Mouse (Mus musculus) left cerebral cortex, postnatal 36 days (tissue): ENCODE measurements around the gene Cdc42ep4. TPM values are rescaled to one million over a fixed set of nuclear protein-coding genes. Genes with fewer than 3 reads are reported as not detected.

Source experiments
- DNase-seq, 2 experiments: peaks; one replicate each; pipeline ENCODE4 v3.0.0; 2021 to 2022; ENCODE audit warnings: low spot score in 2 of 2, mixed read lengths in 1 of 2
- intact Hi-C: fragments of 180-260 bp; cut with DNase I; formaldehyde crosslinking; loops from one replicate; pipeline ENCODE4 v1.15.1; 2025
- total RNA-seq, 2 experiments: library from RNA; stranded (reverse); gene quantifications; 2 replicates each; pipeline ENCODE4 v1.2.3; 2021

The Cdc42ep4 gene
- total RNA-seq, 2 experiments from 2014 or later, result 21.9 to 29.8 TPM

DNA sequence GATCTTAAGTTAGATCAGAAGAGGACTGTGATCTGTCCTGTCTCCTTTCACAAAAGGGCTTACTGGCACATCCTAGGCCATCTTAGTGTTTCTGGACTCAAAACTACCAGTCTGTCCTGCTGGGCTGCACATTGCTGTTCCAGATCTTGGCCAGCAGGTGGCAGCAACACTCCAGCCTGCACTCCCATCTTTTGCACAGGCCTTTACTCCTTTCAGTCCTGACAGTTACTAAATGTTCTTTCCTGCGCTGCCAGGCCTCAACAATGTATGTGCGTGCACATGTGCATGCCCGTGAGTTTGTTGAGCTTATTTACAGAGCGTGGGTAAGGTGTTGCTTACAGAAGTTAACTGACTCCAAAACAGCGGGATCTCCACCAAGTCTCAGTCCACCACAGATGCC, 47.9 kb downstream of the Cdc42ep4 start:
- intact Hi-C loops, result loop anchor here (1.0 to 10.0 kb wide), 3 partner anchors 49 to 931 kb away; partner anchors contain the start of gene Cdc42ep4
- DNase-seq, result peak; percentile 74 to 83

GRCm38 (mm10) chr11:113699643-113700042, 52.0 kb downstream of the Cdc42ep4 start:
- no peak for DNase-seq
- intact Hi-C loops, result loop anchor here (5.0 to 10.0 kb wide), 2 partner anchors 53 to 935 kb away; partner anchors contain the start of gene Cdc42ep4

DNA sequence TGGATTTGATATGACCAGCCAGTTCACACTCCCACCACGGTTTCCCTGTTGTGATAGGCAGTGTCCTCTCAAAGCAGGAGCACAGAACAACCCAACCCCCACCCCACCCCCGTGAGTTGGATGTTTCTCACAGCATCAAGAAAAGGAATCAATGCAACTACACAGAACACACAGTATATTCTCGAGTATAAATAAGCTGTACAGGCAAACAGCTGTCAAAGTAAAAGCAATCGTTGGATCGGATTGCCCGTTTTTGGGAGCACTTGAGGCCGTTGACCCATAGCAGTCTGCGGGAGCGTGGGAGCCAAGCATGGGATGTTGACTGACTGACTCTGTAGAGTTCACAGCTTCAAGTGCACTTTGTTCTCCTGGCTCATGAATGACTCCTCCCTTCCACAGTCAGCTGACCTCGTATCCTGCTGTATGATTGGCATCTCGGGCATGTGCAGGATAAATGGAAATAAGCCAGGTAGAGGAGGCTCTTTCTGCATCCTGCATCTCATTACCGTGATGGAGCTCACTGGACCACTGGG, 53.6 kb downstream of the Cdc42ep4 start:
- no peak for DNase-seq
- intact Hi-C loops, result no loop called here

- intact Hi-C loops, result no loop called here
- no peak for DNase-seq
Observed at GRCm38 (mm10) chr11:113697571-113697970, 54.1 kb downstream of the Cdc42ep4 start.

DNA sequence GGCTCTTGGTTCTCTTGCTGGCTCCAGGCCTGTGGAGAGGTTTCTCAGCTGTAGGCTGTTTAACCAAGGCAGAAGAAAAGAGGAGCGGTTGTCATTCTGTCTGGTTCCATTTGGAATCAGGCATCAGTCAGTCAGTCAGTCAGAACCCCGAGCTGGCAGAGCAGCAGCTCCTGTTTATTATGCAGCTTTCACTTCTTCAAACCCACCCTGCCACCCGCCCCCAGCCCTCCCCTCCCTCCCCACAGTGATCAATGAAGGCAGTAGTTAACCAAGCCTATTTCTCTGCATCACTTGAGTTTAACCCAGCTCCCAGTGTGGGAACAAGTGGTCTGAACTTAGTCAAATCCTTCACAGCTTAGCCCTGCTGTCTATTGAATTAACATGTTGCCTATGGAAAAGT, 59.8 kb downstream of the Cdc42ep4 start:
- DNase-seq, result no peak
- intact Hi-C loops, result no loop called here

- DNase-seq, result no peak
- intact Hi-C loops, result no loop called here
Observed at GRCm38 (mm10) chr11:113691318-113691717, 60.4 kb downstream of the Cdc42ep4 start.

DNA sequence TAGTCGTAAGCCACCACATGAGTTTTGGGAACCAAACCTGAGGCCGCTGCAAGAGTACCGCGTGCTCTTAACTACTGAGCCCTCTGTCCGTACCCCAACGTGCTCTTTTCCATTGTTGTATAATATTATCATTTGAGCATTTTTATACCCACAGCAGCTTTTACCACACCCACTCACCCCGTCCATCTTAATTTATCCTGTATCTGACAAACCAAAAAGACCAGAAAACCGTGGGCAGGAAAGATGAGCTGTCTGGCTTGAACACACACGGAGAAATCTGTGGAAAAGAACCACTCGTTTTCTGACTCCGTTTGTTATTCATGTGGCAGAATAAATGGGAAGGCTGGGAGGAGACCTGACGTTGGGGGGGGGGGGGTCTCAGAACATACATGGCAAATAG, 61.2 kb downstream of the Cdc42ep4 start:
- intact Hi-C loops, result no loop called here
- no peak for DNase-seq

DNA sequence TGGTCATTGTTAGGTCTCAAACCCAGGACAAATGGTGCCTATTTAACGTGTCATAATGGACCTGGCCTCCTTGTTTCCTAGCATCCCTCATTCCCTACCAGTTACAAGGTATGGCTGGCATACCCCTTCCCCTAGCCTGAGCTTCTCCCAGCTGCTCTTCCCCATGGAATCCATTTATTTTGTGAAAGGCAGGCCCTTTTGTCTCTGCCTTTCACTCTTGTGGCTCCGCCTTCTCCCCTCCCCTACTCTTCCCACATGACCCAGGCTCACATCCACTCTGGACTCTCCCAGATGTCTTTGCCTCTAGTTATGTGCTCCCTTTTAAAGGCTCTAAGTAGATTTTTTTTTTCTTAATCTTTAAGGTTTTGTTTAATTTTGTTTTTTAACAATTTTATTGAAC, 64.7 kb downstream of the Cdc42ep4 start:
- intact Hi-C loops, result no loop called here

DNA sequence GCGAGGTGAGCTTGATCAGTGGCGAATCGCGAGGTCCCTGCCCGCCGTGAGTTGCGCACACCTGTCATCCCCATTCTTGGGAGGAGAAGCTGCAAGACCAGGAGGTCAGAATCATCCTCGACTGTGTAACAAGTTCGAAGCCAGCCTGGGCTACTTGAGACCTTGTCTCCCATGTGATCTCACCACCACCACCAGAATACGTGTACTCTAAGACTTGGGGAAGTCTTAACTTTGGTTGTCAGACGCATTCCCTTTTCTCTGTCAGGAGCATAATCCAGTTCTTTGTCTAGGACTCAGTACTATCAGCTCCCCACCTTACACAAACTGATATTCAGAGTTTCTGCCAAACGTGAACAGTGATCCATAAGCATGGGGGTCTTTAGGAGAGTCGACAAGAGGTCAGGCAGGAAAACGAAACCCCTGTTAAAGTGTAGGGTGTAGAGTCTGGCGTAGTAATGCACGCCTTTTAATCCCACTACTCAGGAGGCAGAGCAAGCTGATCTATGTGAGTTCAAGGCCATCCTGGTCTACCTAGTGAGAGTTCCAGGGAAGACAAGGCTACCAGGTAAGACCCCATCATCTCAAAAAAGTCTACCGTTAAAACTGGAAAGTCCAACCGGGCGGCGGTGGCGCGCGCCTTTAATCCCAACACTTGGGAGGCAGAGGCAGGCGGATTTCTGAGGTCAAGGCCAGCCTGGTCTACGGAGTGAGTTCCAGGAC, 66.8 kb downstream of the Cdc42ep4 start:
- intact Hi-C loops, result loop anchor here (2.0 kb wide), 1 partner anchor 36 kb away; the partner anchor contains the start of gene Cog1

More for the DNA sequence above, 64.7 kb downstream of the Cdc42ep4 start:
- DNase-seq, result no peak

GRCm38 (mm10) chr11:113683957-113684706, 67.5 kb downstream of the Cdc42ep4 start, which contains the start of the genes Fam104a and D11Wsu47e:
Gene Fam104a (minus strand): TSS chr11:113684155.
Gene D11Wsu47e (plus strand): TSS chr11:113684412.
- peak; percentile 96 for DNase-seq
- intact Hi-C loops, result loop anchor here (2.0 kb wide), 1 partner anchor 35 kb away; the partner anchor contains the start of gene Cog1

More for the DNA sequence above, 66.8 kb downstream of the Cdc42ep4 start:
- no peak for DNase-seq

- intact Hi-C loops, result no loop called here
- DNase-seq, result no peak
Observed at GRCm38 (mm10) chr11:113683627-113683956, 68.1 kb downstream of the Cdc42ep4 start.

GRCm38 (mm10) chr11:113682897-113683626, 68.6 kb downstream of the Cdc42ep4 start:
- intact Hi-C loops, result no loop called here
- DNase-seq, result no peak

DNA sequence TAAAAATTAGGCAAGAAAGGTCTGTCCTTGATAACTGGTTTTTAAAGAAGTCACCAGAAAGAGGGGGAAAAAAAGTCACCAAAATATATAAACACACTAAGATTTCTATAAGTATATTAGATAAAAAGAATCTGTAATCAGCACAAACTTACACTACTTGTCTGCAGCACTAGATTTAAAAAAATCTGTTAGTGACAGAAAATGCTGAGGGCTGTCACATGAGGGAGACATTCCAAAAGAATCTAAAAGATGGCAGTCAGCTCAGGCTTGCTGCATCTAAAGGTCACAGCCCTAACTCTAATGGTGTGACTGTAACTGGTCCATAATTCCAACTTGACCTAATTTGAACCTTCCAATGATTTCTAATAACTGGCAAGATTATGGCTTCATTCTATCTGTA, 69.7 kb downstream of the Cdc42ep4 start:
- DNase-seq, result no peak
- intact Hi-C loops, result no loop called here

GRCm38 (mm10) chr11:113680954-113681353, 70.7 kb downstream of the Cdc42ep4 start:
- intact Hi-C loops, result no loop called here
- no peak for DNase-seq

GRCm38 (mm10) chr11:113678373-113678772, 73.3 kb downstream of the Cdc42ep4 start:
- intact Hi-C loops, result no loop called here
- DNase-seq, result no peak

- DNase-seq, result no peak
- intact Hi-C loops, result no loop called here
Observed at GRCm38 (mm10) chr11:113677378-113677777, 74.3 kb downstream of the Cdc42ep4 start.
